Mouse (Mus musculus) G1E (cell line): ENCODE results near the gene Ncbp1.

ENCODE experiments used
- CTCF ChIP-seq: IDR thresholded peaks from 2 replicates; pipeline ENCODE4 v1.5.1; 2012; ENCODE audit warnings: low read depth, low read length, inconsistent platforms, mixed read lengths
- GATA1 ChIP-seq: IDR thresholded peaks from 2 replicates; pipeline ENCODE4 v1.6.1; 2012; ENCODE audit warnings: borderline replicate concordance, low read length, inconsistent platforms, mixed read lengths
- GATA2 ChIP-seq: IDR thresholded peaks from 2 replicates; pipeline ENCODE4 v1.6.1; 2012; ENCODE audit warnings: low read depth, low read length, inconsistent platforms, borderline replicate concordance

- no peak for TF ChIP-seq CTCF
- no peak for TF ChIP-seq GATA1
- TF ChIP-seq GATA2 = no peak
Measured at GRCm38 (mm10) chr4:46196513-46196912, 58.1 kb downstream of the Ncbp1 start.
